Mouse (Mus musculus): ENCODE data around the gene Dmc1. TPM values are rescaled to one million over a fixed set of nuclear protein-coding genes. Genes with fewer than 3 reads are reported as not detected.

The Dmc1 gene
- polyA plus RNA-seq, 1 experiment = 4.0 TPM

- no peak for TF ChIP-seq POLR2A (IDR thresholded peaks at IDR 0.05; ENCODE audit: borderline replicate concordance, extremely low read depth, insufficient read depth, insufficient read length, poor library complexity, severe bottlenecking)
- no peak for TF ChIP-seq CTCF (IDR thresholded peaks at IDR 0.05; ENCODE audit: borderline replicate concordance, extremely low read depth, insufficient read depth, insufficient read length)
- no peak for DNase-seq (ENCODE audit: low read depth)
These were observed 76.8 kb downstream of the Dmc1 start for GRCm38 (mm10) chr15:79527991-79528639.

- TF ChIP-seq CTCF (IDR thresholded peaks at IDR 0.05; ENCODE audit: borderline replicate concordance, extremely low read depth, insufficient read depth, insufficient read length) = no peak
- TF ChIP-seq POLR2A (IDR thresholded peaks at IDR 0.05; ENCODE audit: borderline replicate concordance, extremely low read depth, insufficient read depth, insufficient read length, poor library complexity, severe bottlenecking) = no peak
- no peak for DNase-seq (ENCODE audit: low read depth)
These were observed 77.7 kb downstream of the Dmc1 start for GRCm38 (mm10) chr15:79527192-79527591.

- TF ChIP-seq CTCF (IDR thresholded peaks at IDR 0.05; ENCODE audit: borderline replicate concordance, extremely low read depth, insufficient read depth, insufficient read length) (no peak), POLR2A (IDR thresholded peaks at IDR 0.05; ENCODE audit: borderline replicate concordance, extremely low read depth, insufficient read depth, insufficient read length, poor library complexity, severe bottlenecking) (no peak)
- no peak for DNase-seq (ENCODE audit: low read depth)
These were observed 78.7 kb downstream of the Dmc1 start for GRCm38 (mm10) chr15:79525979-79526768.

- DNase-seq (ENCODE audit: low read depth) = no peak
- TF ChIP-seq POLR2A (IDR thresholded peaks at IDR 0.05; ENCODE audit: borderline replicate concordance, extremely low read depth, insufficient read depth, insufficient read length, poor library complexity, severe bottlenecking) = no peak
- TF ChIP-seq CTCF (IDR thresholded peaks at IDR 0.05; ENCODE audit: borderline replicate concordance, extremely low read depth, insufficient read depth, insufficient read length) = no peak
These were observed 79.3 kb downstream of the Dmc1 start for GRCm38 (mm10) chr15:79525564-79525963.

- no peak for TF ChIP-seq POLR2A (IDR thresholded peaks at IDR 0.05; ENCODE audit: borderline replicate concordance, extremely low read depth, insufficient read depth, insufficient read length, poor library complexity, severe bottlenecking)
- no peak for TF ChIP-seq CTCF (IDR thresholded peaks at IDR 0.05; ENCODE audit: borderline replicate concordance, extremely low read depth, insufficient read depth, insufficient read length)
- no peak for DNase-seq (ENCODE audit: low read depth)
These were observed 85.3 kb downstream of the Dmc1 start for GRCm38 (mm10) chr15:79519400-79520220.

- no peak for DNase-seq (ENCODE audit: low read depth)
- no peak for TF ChIP-seq POLR2A (IDR thresholded peaks at IDR 0.05; ENCODE audit: borderline replicate concordance, extremely low read depth, insufficient read depth, insufficient read length, poor library complexity, severe bottlenecking)
- no peak for TF ChIP-seq CTCF (IDR thresholded peaks at IDR 0.05; ENCODE audit: borderline replicate concordance, extremely low read depth, insufficient read depth, insufficient read length)
These were observed 86.3 kb downstream of the Dmc1 start for GRCm38 (mm10) chr15:79518571-79518970.

- no peak for DNase-seq (ENCODE audit: low read depth)
- TF ChIP-seq POLR2A (IDR thresholded peaks at IDR 0.05; ENCODE audit: borderline replicate concordance, extremely low read depth, insufficient read depth, insufficient read length, poor library complexity, severe bottlenecking) (no peak), CTCF (IDR thresholded peaks at IDR 0.05; ENCODE audit: borderline replicate concordance, extremely low read depth, insufficient read depth, insufficient read length) (no peak)
These were observed 87.2 kb downstream of the Dmc1 start for GRCm38 (mm10) chr15:79517710-79518109.

- TF ChIP-seq POLR2A (IDR thresholded peaks at IDR 0.05; ENCODE audit: borderline replicate concordance, extremely low read depth, insufficient read depth, insufficient read length, poor library complexity, severe bottlenecking) (no peak), CTCF (IDR thresholded peaks at IDR 0.05; ENCODE audit: borderline replicate concordance, extremely low read depth, insufficient read depth, insufficient read length) (no peak)
- DNase-seq (ENCODE audit: low read depth) = peak; percentile 65
These were observed 88.5 kb downstream of the Dmc1 start, which contains the start of gene Kdelr3 for GRCm38 (mm10) chr15:79516171-79517096. Kdelr3 (plus strand) TSS chr15:79516411.

- TF ChIP-seq CTCF (IDR thresholded peaks at IDR 0.05; ENCODE audit: borderline replicate concordance, extremely low read depth, insufficient read depth, insufficient read length) (no peak), POLR2A (IDR thresholded peaks at IDR 0.05; ENCODE audit: borderline replicate concordance, extremely low read depth, insufficient read depth, insufficient read length, poor library complexity, severe bottlenecking) (no peak)
- no peak for DNase-seq (ENCODE audit: low read depth)
These were observed 91.0 kb downstream of the Dmc1 start for GRCm38 (mm10) chr15:79513940-79514339.

All from brain, embryonic 14.5 days (tissue).